Mouse (Mus musculus) gastrocnemius, adult 18-20 months (tissue): ENCODE measurements around the gene Olfm2. TPM values are rescaled to one million over a fixed set of nuclear protein-coding genes. Genes with fewer than 3 reads are reported as not detected.
A peak's percentile ranks its signal among the peaks of the same experiment; 100 is the strongest.

Source experiments
- DNase-seq: peaks from one replicate; pipeline ENCODE4 v3.0.0; 2021; ENCODE audit warnings: low spot score
- total RNA-seq, 2 experiments: library from RNA; stranded (reverse); gene quantifications; 2 replicates each; pipeline ENCODE4 v1.2.3; 2021

Gene Olfm2
- total RNA-seq, 2 experiments from 2014 or later: 0.11 TPM; not detected in 1

GRCm38 (mm10) chr9:20745129-20745966 is 801 bp downstream of the Olfm2 start:
- no peak for DNase-seq

GRCm38 (mm10) chr9:20743946-20744738 is 2.0 kb downstream of the Olfm2 start:
- no peak for DNase-seq

- peak; percentile 83 for DNase-seq
These were observed 5.7 kb downstream of the Olfm2 start for GRCm38 (mm10) chr9:20740407-20740806.

GRCm38 (mm10) chr9:20738251-20738999 is 7.7 kb downstream of the Olfm2 start:
- DNase-seq: no peak

- no peak for DNase-seq
These were observed 8.9 kb downstream of the Olfm2 start for GRCm38 (mm10) chr9:20737227-20737626.

GRCm38 (mm10) chr9:20734692-20735091 is 11.5 kb downstream of the Olfm2 start:
- no peak for DNase-seq

- DNase-seq: no peak
These were observed 14.4 kb downstream of the Olfm2 start for GRCm38 (mm10) chr9:20731797-20732196.

GRCm38 (mm10) chr9:20729451-20729850 is 16.7 kb downstream of the Olfm2 start:
- DNase-seq: no peak

- peak; percentile 45 for DNase-seq
These were observed 18.5 kb downstream of the Olfm2 start for GRCm38 (mm10) chr9:20727601-20728113.

GRCm38 (mm10) chr9:20726859-20727600 is 19.1 kb downstream of the Olfm2 start:
- no peak for DNase-seq

GRCm38 (mm10) chr9:20726134-20726858 is 19.9 kb downstream of the Olfm2 start:
- no peak for DNase-seq

GRCm38 (mm10) chr9:20721582-20721981 is 24.6 kb downstream of the Olfm2 start:
- no peak for DNase-seq

- no peak for DNase-seq
These were observed 30.8 kb downstream of the Olfm2 start for GRCm38 (mm10) chr9:20715332-20715731.

GRCm38 (mm10) chr9:20713478-20713987 is 32.6 kb downstream of the Olfm2 start:
- DNase-seq: no peak

GRCm38 (mm10) chr9:20712934-20713477 is 33.1 kb downstream of the Olfm2 start:
- no peak for DNase-seq

GRCm38 (mm10) chr9:20710471-20710870 is 35.7 kb downstream of the Olfm2 start:
- no peak for DNase-seq

- DNase-seq: no peak
These were observed 40.2 kb downstream of the Olfm2 start for GRCm38 (mm10) chr9:20705981-20706380.

- no peak for DNase-seq
These were observed 40.7 kb downstream of the Olfm2 start for GRCm38 (mm10) chr9:20705420-20705819.

- peak; percentile 35 for DNase-seq
These were observed 42.2 kb downstream of the Olfm2 start for GRCm38 (mm10) chr9:20703832-20704380.
